Mouse (Mus musculus) adrenal gland, postnatal 10 days (tissue): ENCODE measurements around the gene Hhipl1. TPM values are rescaled to one million over a fixed set of nuclear protein-coding genes. Genes with fewer than 3 reads are reported as not detected.
A peak's percentile ranks its signal among the peaks of the same experiment; 100 is the strongest.

Experiments used
- DNase-seq: peaks from one replicate; pipeline ENCODE4 v3.0.0; 2021; ENCODE audit warnings: mixed read lengths
- total RNA-seq, 2 experiments: library from RNA; stranded (reverse); gene quantifications; 2 replicates each; pipeline ENCODE4 v1.2.3; 2021

Hhipl1 gene
- total RNA-seq, 2 experiments from 2014 or later = 0.96 to 1.1 TPM

GRCm38 (mm10) chr12:108363796-108364195, 57.7 kb downstream of the Hhipl1 start:
- DNase-seq = peak; percentile 91

- DNase-seq = peak; percentile 76
Measured at GRCm38 (mm10) chr12:108365340-108365739, 59.3 kb downstream of the Hhipl1 start.

GRCm38 (mm10) chr12:108365868-108366267, 59.8 kb downstream of the Hhipl1 start:
- no peak for DNase-seq

GRCm38 (mm10) chr12:108367909-108368308, 61.8 kb downstream of the Hhipl1 start:
- DNase-seq = no peak

GRCm38 (mm10) chr12:108368921-108369320, 62.9 kb downstream of the Hhipl1 start:
- no peak for DNase-seq

- peak; percentile 45 for DNase-seq
Measured at GRCm38 (mm10) chr12:108370596-108371428, 64.7 kb downstream of the Hhipl1 start, which contains the start of gene Eml1. Gene Eml1, plus strand, starts transcription at chr12:108370957.

- DNase-seq = no peak
Measured at GRCm38 (mm10) chr12:108371429-108371765, 65.3 kb downstream of the Hhipl1 start.

- no peak for DNase-seq
Measured at GRCm38 (mm10) chr12:108372241-108372640, 66.2 kb downstream of the Hhipl1 start.

- no peak for DNase-seq
Measured at GRCm38 (mm10) chr12:108373611-108374010, 67.5 kb downstream of the Hhipl1 start.

GRCm38 (mm10) chr12:108374689-108375088, 68.6 kb downstream of the Hhipl1 start:
- DNase-seq = no peak

GRCm38 (mm10) chr12:108378379-108379133, 72.5 kb downstream of the Hhipl1 start:
- no peak for DNase-seq

Other genes starting within 250 kb of the Hhipl1 start
- 10 to 100 TPM; 81.3 to 90.7 TPM for gene Setd3, start 127.0 kb upstream of the Hhipl1 start, total RNA-seq
- 10 to 100 TPM; 30.0 to 30.7 TPM for gene Ccnk, start 126.7 kb upstream of the Hhipl1 start, total RNA-seq
- gene Ccdc85c, start 30.8 kb upstream of the Hhipl1 start, total RNA-seq = 10 to 100 TPM; 19.8 to 22.1 TPM
- gene Cyp46a1, start 28.1 kb downstream of the Hhipl1 start, total RNA-seq = 1 to 10 TPM; 1.6 to 2.2 TPM
- 10 to 100 TPM; 32.8 to 36.7 TPM for gene Eml1, start 64.7 kb downstream of the Hhipl1 start, total RNA-seq
- 10 to 100 TPM; 73.4 to 96.9 TPM for gene Evl, start 248.4 kb downstream of the Hhipl1 start, total RNA-seq